Mouse (Mus musculus) cerebellum, postnatal 4 days (tissue): ENCODE data around the gene Glis2.

Experiments used
- DNase-seq, 2 experiments: peaks; one replicate each; pipeline ENCODE4 v3.0.0; 2022; ENCODE audit warnings: low spot score in 2 of 2, mixed read lengths in 1 of 2

The Glis2 gene

GRCm38 (mm10) chr16:4659326-4659725 lies 64.8 kb downstream of the Glis2 start:
- no peak for DNase-seq

DNA sequence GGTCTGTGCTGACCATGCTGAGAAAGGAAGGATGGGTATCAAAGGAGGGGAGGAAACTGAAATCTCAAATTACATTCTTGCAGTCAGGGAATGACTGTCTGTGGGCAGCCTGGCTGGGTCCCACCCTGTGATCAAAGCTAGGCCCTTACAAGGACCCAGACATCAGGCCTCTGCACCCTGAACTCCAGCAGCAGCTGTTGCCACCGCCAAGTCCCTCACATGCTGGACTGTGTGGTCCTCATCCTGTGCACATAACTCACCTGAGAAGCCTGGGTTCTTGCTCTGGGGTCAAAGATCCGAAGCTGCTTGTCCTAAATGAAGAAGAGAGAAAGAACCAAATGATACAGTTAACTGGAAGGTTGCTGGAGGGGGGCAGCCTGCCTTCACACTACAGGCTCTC lies 67.1 kb downstream of the Glis2 start:
- no peak for DNase-seq

DNA sequence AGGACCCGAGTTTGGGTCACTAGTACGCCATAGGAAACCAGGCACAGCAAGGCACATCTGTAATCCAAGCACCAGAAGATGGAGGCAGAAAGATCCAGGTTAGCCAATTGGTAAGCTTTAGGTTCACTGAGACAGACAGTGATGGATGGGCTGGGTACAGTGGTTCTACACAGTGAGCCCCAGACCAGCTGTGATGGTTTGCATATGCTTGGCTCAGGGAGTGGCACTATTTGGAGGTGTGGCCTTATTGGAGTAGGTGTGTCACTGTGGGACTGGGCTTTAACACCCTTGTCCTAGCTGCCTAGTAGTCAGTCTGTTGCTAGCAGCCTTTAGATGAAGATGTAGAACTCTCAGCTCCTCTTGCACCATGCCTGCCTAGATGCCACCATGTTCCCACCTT lies 69.3 kb downstream of the Glis2 start:
- no peak for DNase-seq

DNA sequence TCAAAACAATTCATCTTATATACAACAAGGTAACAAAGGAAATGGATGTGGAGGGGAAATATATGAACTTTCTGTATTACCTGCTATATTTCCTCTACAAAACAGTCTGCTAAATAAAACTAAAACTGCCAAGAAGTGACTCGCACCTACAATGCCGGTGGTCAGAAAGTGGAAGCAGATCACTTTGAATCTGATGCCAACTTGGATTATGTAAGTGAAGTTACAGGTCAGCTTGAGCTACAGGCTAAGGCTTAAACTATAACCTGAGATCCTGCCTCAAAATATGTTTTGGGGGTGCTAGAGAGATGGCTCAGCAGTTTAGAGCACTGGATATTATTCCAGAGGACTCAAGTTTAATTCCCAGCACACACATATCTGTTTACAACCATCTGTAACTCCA lies 71.2 kb downstream of the Glis2 start:
- no peak for DNase-seq

DNA sequence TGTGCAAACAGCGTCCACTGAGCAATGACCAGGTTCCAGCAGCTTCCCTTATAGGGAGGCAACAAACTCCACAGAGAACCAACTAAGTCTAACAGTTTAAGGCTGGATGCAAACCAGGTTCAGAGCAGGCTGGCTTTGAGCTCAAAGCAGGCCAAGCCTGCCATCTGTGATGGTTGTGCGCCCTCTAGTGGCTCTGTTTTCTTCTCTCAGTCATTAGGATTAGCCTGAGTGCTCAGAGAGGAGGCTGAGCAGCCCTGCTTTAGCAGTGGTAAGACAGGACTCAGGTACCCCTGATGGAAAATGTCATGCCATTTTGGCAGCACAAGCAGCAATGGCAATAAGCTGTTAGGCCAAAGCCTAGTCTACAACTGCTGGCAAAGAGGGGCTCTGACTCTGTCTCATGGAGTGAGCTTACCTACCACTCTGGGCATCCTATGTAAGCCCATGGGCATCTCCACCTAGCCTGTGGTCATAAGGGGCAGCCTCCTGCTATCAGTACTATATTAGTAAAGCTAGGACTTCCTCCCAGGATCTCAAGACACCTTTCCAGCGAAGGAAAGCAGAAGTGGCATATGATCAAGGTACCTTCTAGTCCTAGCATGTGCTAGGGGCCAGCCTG lies 72.8 kb downstream of the Glis2 start:
- peak; percentile 72 to 91 for DNase-seq

GRCm38 (mm10) chr16:4670317-4670716 lies 75.8 kb downstream of the Glis2 start:
- no peak for DNase-seq

- no peak for DNase-seq
Observed at GRCm38 (mm10) chr16:4674091-4674490, 79.6 kb downstream of the Glis2 start.
